9 mouse cellular contexts compared by ENCODE assay signal in the genomic region with DNA sequence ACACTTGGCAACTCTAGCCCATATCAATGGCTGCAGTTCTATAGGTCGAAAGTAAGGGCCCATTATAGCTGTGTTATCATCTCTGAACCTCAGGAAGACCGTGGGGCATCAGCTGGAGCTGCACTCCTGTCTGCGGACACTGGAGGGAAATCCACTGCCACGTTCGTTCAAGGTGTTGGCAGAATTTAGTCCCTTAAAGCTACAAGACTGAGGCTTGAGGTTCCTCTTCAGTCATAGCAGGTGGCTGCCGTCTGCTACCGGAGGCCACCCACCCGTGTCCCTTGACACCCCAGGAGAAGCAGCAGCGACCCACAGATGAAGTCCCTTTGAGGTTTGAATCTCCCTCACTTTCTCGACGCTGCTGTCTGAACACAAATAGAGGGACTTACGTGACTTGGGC.
A peak's percentile ranks its signal among the peaks of the same experiment; 100 is the strongest.
DNase-seq lines count a peak whose midpoint lies in the region; ATAC-seq and TF ChIP-seq lines count a peak whose summit lies in the region.
"Had no signal": no experiment of that assay in that cellular context is flagged by ENCODE, and none has a peak within 500 bp of the region (broad histone marks: within the 10 kb centered on the region; RNA-seq: fewer than 3 reads in every experiment).

No protein-coding gene starts in this region.

- H3K9me3 ChIP-seq in hindbrain, embryonic 10.5 days: no peaks in the 10 kb centered on the region
- H3K9me3 ChIP-seq in hindbrain, embryonic 14.5 days (ENCODE audit: control insufficient read depth, low read length): no peaks in the 10 kb centered on the region
- H3K9me3 ChIP-seq: intestine, embryonic 15.5 days had no signal

- peaks cover 18% of the 10 kb centered on the region for H3K4me1 ChIP-seq in hindbrain, embryonic 10.5 days (replicated peaks)
- H3K4me1 ChIP-seq in hindbrain, embryonic 14.5 days (replicated peaks; ENCODE audit: control insufficient read depth, insufficient read depth, low read length): no peaks in the 10 kb centered on the region

- peak overlapping the region; percentile 45; the same call in 1 of the 2 replicates for H3K27ac ChIP-seq in hindbrain, embryonic 10.5 days
- no peak overlapping the region for H3K27ac ChIP-seq in hindbrain, embryonic 14.5 days
- H3K27ac ChIP-seq: intestine, embryonic 15.5 days had no signal

- TF ChIP-seq CTCF in brain, embryonic 14.5 days (IDR thresholded peaks at IDR 0.05; ENCODE audit: borderline replicate concordance, extremely low read depth, insufficient read depth, insufficient read length): peak; percentile 18; the same call in 1 of the 2 replicates

- no peak overlapping the region for H3K4me3 ChIP-seq in hindbrain, embryonic 10.5 days
- H3K4me3 ChIP-seq in hindbrain, embryonic 14.5 days (replicated peaks; ENCODE audit: low read length): no peak overlapping the region
- H3K4me3 ChIP-seq: intestine, embryonic 15.5 days had no signal

- H3K9ac ChIP-seq in hindbrain, embryonic 14.5 days: no peak overlapping the region
- H3K9ac ChIP-seq: intestine, embryonic 15.5 days had no signal

- no peaks in the 10 kb centered on the region for H3K36me3 ChIP-seq in hindbrain, embryonic 10.5 days
- no peaks in the 10 kb centered on the region for H3K36me3 ChIP-seq in hindbrain, embryonic 14.5 days (replicated peaks; ENCODE audit: control insufficient read depth, insufficient read depth)
- H3K36me3 ChIP-seq: intestine, embryonic 15.5 days had no signal

- H3K27me3 ChIP-seq in hindbrain, embryonic 10.5 days (ENCODE audit: insufficient read depth, poor library complexity, severe bottlenecking): no peaks in the 10 kb centered on the region
- no peaks in the 10 kb centered on the region for H3K27me3 ChIP-seq in hindbrain, embryonic 14.5 days (ENCODE audit: control insufficient read depth, insufficient read depth, low read length)
- H3K27me3 ChIP-seq: intestine, embryonic 15.5 days had no signal

- ATAC-seq in hindbrain, embryonic 14.5 days (ENCODE audit: low FRiP score): no peak
- ATAC-seq: intestine, embryonic 15.5 days had no signal

- no peak for DNase-seq in hindbrain, embryonic 10.5 days (ENCODE audit: low spot score)
- no peak for DNase-seq in hindbrain, embryonic 14.5 days (ENCODE audit: low spot score)
- peak; percentile 64 to 72 for DNase-seq in B cell, adult 2 months
- no peak for DNase-seq in brain, embryonic 14.5 days (ENCODE audit: low read depth)
- DNase-seq in spleen, postnatal 14 days (ENCODE audit: low spot score in 2 of 2): peak; percentile 15 to 16
- DNase-seq in right cerebral cortex, adult 18-20 months: no peak
- no peak for DNase-seq in kidney, postnatal 14 days
- no peak for DNase-seq in yolk sac, embryonic 10.5 days (ENCODE audit: low spot score)

- 79% methylated on average over 12 of the region's 12 CpGs for WGBS in hindbrain, embryonic 10.5 days
- 69% methylated on average over 12 of the region's 12 CpGs for WGBS in hindbrain, embryonic 14.5 days

- no peak overlapping the region for H3K4me2 ChIP-seq in hindbrain, embryonic 14.5 days (replicated peaks)
- H3K4me2 ChIP-seq: intestine, embryonic 15.5 days had no signal

- TF ChIP-seq POLR2A in brain, embryonic 14.5 days (IDR thresholded peaks at IDR 0.05; ENCODE audit: borderline replicate concordance, extremely low read depth, insufficient read depth, insufficient read length, poor library complexity, severe bottlenecking): no peak

Comparison
In these comparisons a context has a peak if more than half of its experiments do, and no peak if none do; other contexts are left out.
1. DNase-seq: peak in B cell, adult 2 months (2 of 2) and spleen, postnatal 14 days (2 of 2); none in hindbrain, embryonic 10.5 days (single experiment), hindbrain, embryonic 14.5 days (single experiment), brain, embryonic 14.5 days (single experiment), right cerebral cortex, adult 18-20 months (single experiment), kidney, postnatal 14 days (single experiment) and yolk sac, embryonic 10.5 days (single experiment).